Mouse (Mus musculus) intestine, embryonic 15.5 days (tissue): Measurements from ENCODE around the gene Mageb4. TPM values are rescaled to one million over a fixed set of nuclear protein-coding genes. Genes with fewer than 3 reads are reported as not detected.
"Not testable (repeated sequence)": the region's sequence is repeated elsewhere in the genome, so short reads cannot be mapped to it uniquely, and the experiment has no call there.

ENCODE experiments used
- ATAC-seq: fragments of 200-750 bp; cut with Nextera tagmentation; 2 replicates; pipeline ENCODE4 v1.8.0; 2017; ENCODE audit warnings: moderate TSS enrichment, moderate library complexity
- H3K27ac ChIP-seq: fragments of 300-500 bp; sonication (generic); 2 replicates; pipeline ENCODE4 v1.5.1; 2015; ENCODE audit warnings: mild to moderate bottlenecking, inconsistent platforms
- H3K27me3 ChIP-seq: fragments of 300-500 bp; sonication (generic); replicated peaks from 2 replicates; pipeline ENCODE4 v1.6.1; 2015; ENCODE audit warnings: inconsistent platforms
- H3K36me3 ChIP-seq: fragments of 300-500 bp; sonication (generic); 2 replicates; pipeline ENCODE4 v1.6.1; 2015; ENCODE audit warnings: inconsistent platforms
- H3K4me1 ChIP-seq: fragments of 300-500 bp; sonication (generic); replicated peaks from 2 replicates; pipeline ENCODE4 v1.6.1; 2015; ENCODE audit warnings: inconsistent platforms
- H3K4me2 ChIP-seq: fragments of 300-500 bp; sonication (generic); replicated peaks from 2 replicates; pipeline ENCODE4 v1.6.1; 2015; ENCODE audit warnings: mild to moderate bottlenecking, inconsistent platforms
- H3K4me3 ChIP-seq: fragments of 300-500 bp; sonication (generic); replicated peaks from 2 replicates; pipeline ENCODE4 v1.5.1; 2015; ENCODE audit warnings: inconsistent platforms
- H3K9ac ChIP-seq: fragments of 300-500 bp; sonication (generic); 2 replicates; pipeline ENCODE4 v1.6.1; 2015; ENCODE audit warnings: inconsistent platforms
- H3K9me3 ChIP-seq: fragments of 300-500 bp; sonication (generic); 2 replicates; pipeline ENCODE4 v1.6.1; 2016; ENCODE audit warnings: inconsistent platforms
- WGBS: fragments of 180-500 bp; shearing (Covaris S2); methylation state at CpG from one replicate; pipeline ENCODE4 v1.1.7; 2015; 5-methylcytosine and 5-hydroxymethylcytosine counted together
- polyA plus RNA-seq: library from polyadenylated mRNA; unstranded; fragments of >200 nt; fragmentation: Nextera tagmentation; extraction: Ambion mirVana; gene quantifications from 2 replicates; pipeline ENCODE4 v1.2.1, GENCODE M21; 2015

The Mageb4 gene
- not detected in 2 replicates for polyA plus RNA-seq

- not testable (repeated sequence) for ATAC-seq, H3K4me1 ChIP-seq, H3K4me3 ChIP-seq, H3K27me3 ChIP-seq, H3K27ac ChIP-seq, H3K4me2 ChIP-seq, H3K9ac ChIP-seq, H3K9me3 ChIP-seq, H3K36me3 ChIP-seq
- WGBS, result no CpG with 5 or more reads among the region's 13 CpGs
Measured at GRCm38 (mm10) chrX:86304993-86305392, at the start of gene Mageb4. TSS of gene Mageb4 (minus strand) at chrX:86305093.

- not testable (repeated sequence) for H3K27ac ChIP-seq, H3K27me3 ChIP-seq, H3K36me3 ChIP-seq, H3K4me2 ChIP-seq, H3K9ac ChIP-seq, H3K4me3 ChIP-seq, H3K4me1 ChIP-seq, ATAC-seq, H3K9me3 ChIP-seq
- WGBS, result 52% methylated on average over 1 of the region's 2 CpGs
Measured at GRCm38 (mm10) chrX:86284597-86284996, 20.3 kb downstream of the Mageb4 start.

GRCm38 (mm10) chrX:86245950-86246349 is 58.9 kb downstream of the Mageb4 start:
- H3K4me2 ChIP-seq, H3K9me3 ChIP-seq, H3K27ac ChIP-seq, ATAC-seq, H3K27me3 ChIP-seq, H3K9ac ChIP-seq, H3K4me3 ChIP-seq, H3K36me3 ChIP-seq, H3K4me1 ChIP-seq: not testable (repeated sequence)
- no CpG with 5 or more reads among the region's 1 CpGs for WGBS

- 70% methylated on average over 1 of the region's 1 CpGs for WGBS
- no peak overlapping the region for H3K4me3 ChIP-seq
Measured at GRCm38 (mm10) chrX:86237246-86237645, 67.6 kb downstream of the Mageb4 start.

More at GRCm38 (mm10) chrX:86237246-86237645, 67.6 kb downstream of the Mageb4 start:
- no peak for ATAC-seq
- Histone ChIP-seq H3K27me3 (no peaks in the 10 kb centered on the region), H3K4me1 (no peaks in the 10 kb centered on the region), H3K36me3 (no peaks in the 10 kb centered on the region), H3K4me2 (no peak overlapping the region), H3K27ac (no peak overlapping the region), H3K9ac (no peak overlapping the region), H3K9me3 (no peaks in the 10 kb centered on the region)

Other genes starting within 250 kb of the Mageb4 start
- gene Nr0b1, start 113.3 kb downstream of the Mageb4 start, polyA plus RNA-seq, result 0.23 and 0.33 TPM in 2 replicates